Mouse (Mus musculus): ENCODE measurements around the gene Trp53. TPM values are rescaled to one million over a fixed set of nuclear protein-coding genes. Genes with fewer than 3 reads are reported as not detected.
"Not testable (repeated sequence)": the region's sequence is repeated elsewhere in the genome, so short reads cannot be mapped to it uniquely, and the experiment has no call there.

Gene Trp53
- polyA plus RNA-seq, 1 experiment = 53.2 TPM

DNA sequence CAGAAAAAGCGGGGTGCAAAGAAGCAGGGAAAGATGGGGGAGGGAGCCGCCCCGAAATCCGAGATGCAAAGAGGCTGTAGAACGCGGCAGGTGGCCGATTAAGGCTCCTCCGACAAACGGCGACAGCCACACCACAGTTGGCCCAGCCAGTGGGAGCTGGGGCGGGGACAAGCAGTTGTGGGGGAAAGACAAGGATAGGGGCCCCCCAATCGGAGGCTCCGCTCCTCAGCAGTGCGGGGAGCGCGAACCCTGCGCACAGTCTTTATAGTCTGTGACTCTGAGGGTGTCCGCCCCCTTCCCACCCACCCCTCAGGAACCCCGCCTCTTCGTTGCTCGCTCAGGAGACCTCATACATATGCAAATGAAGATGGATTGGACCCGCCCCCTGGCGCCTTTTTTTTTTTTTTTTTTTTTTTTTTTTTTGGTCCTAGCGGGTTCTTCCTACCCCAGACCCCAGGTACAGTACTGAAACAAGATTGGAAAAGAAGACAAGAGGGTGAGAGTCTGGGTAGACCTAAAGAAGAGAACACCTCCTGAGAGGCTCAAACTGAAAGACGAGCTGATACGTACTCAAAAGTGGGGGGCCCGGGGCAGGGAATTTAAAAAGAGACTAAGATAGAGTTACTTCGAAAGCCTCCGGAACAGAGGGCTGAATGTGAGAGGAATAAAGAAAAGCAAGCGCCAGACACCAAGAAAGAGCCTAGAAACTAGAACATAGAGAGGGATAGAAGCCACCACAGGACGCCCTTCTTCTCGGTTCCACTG lies 25.7 kb downstream of the Trp53 start, which contains the start of gene Atp1b2:
Gene Atp1b2, minus strand, starts transcription at position 217 of the 765 bp plus-strand sequence.
- Histone ChIP-seq H3K4me3 (replicated peaks) (peak within 1 kb of the TSS; percentile 93), H3K27me3 (replicated peaks) (peaks cover 36% of the 10 kb centered on the region), H3K9me3 (no peaks in the 10 kb centered on the region), H3K36me3 (replicated peaks; ENCODE audit: low read length) (no peaks in the 10 kb centered on the region), H3K4me1 (peaks cover 63% of the 10 kb centered on the region)
- TF ChIP-seq GATA1 (IDR thresholded peaks at IDR 0.05; ENCODE audit: borderline replicate concordance, low read length) (no peak), FLI1 (IDR thresholded peaks at IDR 0.05; ENCODE audit: low read length) (no peak)

DNA sequence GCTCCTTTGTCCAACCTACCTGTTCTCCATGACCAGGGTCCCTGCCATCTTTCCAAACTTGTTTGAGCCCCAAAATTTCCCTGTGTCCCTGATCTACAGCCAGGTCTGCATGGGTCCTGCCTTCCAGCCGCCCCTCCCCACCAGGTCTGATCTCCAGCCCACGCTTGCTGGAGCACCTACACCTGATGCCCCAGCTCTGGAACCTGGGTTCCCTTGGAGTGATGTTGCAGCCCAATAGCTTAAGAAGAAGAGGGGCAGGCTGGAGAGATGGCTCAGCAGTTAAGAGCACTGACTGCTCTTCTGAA lies 26.3 kb downstream of the Trp53 start:
- Histone ChIP-seq H3K4me3 (replicated peaks) (peak overlapping the region; percentile 93), H3K9me3 (no peaks in the 10 kb centered on the region), H3K27me3 (replicated peaks) (peaks cover 39% of the 10 kb centered on the region), H3K36me3 (replicated peaks; ENCODE audit: low read length) (no peaks in the 10 kb centered on the region), H3K4me1 (peaks cover 61% of the 10 kb centered on the region)
- no peak for TF ChIP-seq GATA1 (IDR thresholded peaks at IDR 0.05; ENCODE audit: borderline replicate concordance, low read length)
- TF ChIP-seq FLI1 (IDR thresholded peaks at IDR 0.05; ENCODE audit: low read length) = no peak

DNA sequence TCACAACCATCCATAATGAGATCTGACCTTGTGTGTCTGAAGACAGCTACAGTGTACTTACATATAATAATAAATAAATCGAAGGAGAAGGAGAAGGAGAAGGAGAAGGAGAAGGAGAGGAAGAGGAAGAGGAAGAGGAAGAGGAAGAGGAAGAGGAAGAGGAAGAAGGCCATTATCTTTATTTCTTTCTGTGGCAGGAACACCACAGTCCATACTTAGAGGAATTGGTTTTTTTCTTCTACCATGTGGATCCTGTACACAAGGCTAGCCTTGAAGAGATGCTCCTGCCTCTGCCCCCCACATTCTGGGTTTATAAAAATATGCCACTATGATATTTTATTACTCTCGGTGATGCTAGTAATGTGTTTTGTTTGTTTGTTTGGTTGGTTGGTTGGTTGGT lies 26.7 kb downstream of the Trp53 start:
- H3K4me1 ChIP-seq = peaks cover 57% of the 10 kb centered on the region
- no peaks in the 10 kb centered on the region for H3K36me3 ChIP-seq (replicated peaks; ENCODE audit: low read length)
- H3K9me3 ChIP-seq = no peaks in the 10 kb centered on the region
- TF ChIP-seq GATA1 (IDR thresholded peaks at IDR 0.05; ENCODE audit: borderline replicate concordance, low read length) = no peak
- TF ChIP-seq FLI1 (IDR thresholded peaks at IDR 0.05; ENCODE audit: low read length) = no peak
- peaks cover 38% of the 10 kb centered on the region for H3K27me3 ChIP-seq (replicated peaks)
- H3K4me3 ChIP-seq (replicated peaks) = no peak overlapping the region

DNA sequence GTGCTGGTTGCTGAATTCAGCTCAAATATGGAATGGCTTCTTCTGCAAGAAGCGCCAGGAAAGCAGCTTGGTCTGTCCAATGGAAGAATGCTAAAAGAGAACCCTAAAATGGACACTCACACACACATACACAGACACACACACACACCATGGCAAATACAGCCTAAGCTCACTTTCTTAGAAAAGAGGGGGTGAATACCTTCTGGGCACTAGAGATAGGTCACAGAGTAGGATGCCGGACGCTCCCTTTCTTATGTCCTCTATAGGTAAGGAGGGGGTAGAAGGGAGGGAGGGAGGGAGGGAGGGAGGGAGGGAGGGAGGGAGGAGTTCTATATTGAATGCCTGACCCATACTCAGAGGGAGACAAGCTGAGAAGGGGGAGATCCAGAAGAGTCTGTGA lies 28.4 kb downstream of the Trp53 start:
- Histone ChIP-seq H3K36me3 (replicated peaks; ENCODE audit: low read length) (no peaks in the 10 kb centered on the region), H3K27me3 (replicated peaks) (peaks cover 40% of the 10 kb centered on the region), H3K4me1 (peaks cover 45% of the 10 kb centered on the region), H3K9me3 (no peaks in the 10 kb centered on the region), H3K4me3 (replicated peaks) (no peak overlapping the region)
- TF ChIP-seq FLI1 (IDR thresholded peaks at IDR 0.05; ENCODE audit: low read length) (no peak), GATA1 (IDR thresholded peaks at IDR 0.05; ENCODE audit: borderline replicate concordance, low read length) (no peak)

DNA sequence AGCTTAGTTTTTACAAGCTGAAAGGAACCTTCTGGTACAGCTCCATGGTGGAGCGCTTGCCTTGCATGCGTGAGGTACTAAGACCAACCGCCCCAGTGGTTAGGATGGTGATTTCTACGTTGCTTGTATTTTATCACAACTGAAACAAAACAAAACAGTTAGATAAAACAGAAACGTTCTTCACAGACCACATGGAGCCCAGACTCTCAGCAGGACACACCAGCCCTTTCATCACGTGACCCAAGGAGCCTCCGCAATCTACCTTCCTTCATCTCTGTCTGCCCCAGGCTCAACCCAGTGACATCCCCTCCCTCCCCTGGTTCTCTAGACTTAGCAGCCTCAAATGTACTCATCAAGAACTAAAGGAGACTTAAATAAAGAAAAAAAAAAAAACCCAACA lies 29.3 kb downstream of the Trp53 start:
- H3K4me1 ChIP-seq = peaks cover 43% of the 10 kb centered on the region
- no peaks in the 10 kb centered on the region for H3K36me3 ChIP-seq (replicated peaks; ENCODE audit: low read length)
- H3K27me3 ChIP-seq (replicated peaks) = peaks cover 32% of the 10 kb centered on the region
- no peak overlapping the region for H3K4me3 ChIP-seq (replicated peaks)
- H3K9me3 ChIP-seq = no peaks in the 10 kb centered on the region
- TF ChIP-seq GATA1 (IDR thresholded peaks at IDR 0.05; ENCODE audit: borderline replicate concordance, low read length) (no peak), FLI1 (IDR thresholded peaks at IDR 0.05; ENCODE audit: low read length) (no peak)

DNA sequence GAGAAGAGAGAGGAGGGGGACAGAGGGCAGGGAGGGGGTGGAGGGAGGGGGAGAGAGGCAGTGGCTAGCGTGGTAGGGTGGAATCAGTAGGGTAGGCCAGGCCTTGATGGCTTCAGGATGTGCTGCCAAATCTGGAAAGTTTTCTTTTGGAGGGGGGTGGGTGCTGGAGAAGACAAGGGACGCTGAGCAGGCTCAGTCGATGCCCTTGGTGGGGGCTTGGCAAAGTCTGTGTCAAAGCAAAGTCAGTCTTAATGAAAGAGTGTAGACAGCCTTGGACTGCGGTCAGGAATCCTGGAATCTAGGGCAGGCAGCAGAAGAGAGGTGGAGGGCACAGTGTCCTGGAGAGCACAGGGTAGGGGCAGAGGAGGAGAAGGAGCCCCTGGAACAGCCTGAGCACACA lies 30.7 kb downstream of the Trp53 start:
- H3K4me1 ChIP-seq = peaks cover 35% of the 10 kb centered on the region
- TF ChIP-seq GATA1 (IDR thresholded peaks at IDR 0.05; ENCODE audit: borderline replicate concordance, low read length) (no peak), FLI1 (IDR thresholded peaks at IDR 0.05; ENCODE audit: low read length) (no peak)
- no peaks in the 10 kb centered on the region for H3K9me3 ChIP-seq
- H3K27me3 ChIP-seq (replicated peaks) = peaks cover 31% of the 10 kb centered on the region
- no peaks in the 10 kb centered on the region for H3K36me3 ChIP-seq (replicated peaks; ENCODE audit: low read length)
- H3K4me3 ChIP-seq (replicated peaks) = no peak overlapping the region

DNA sequence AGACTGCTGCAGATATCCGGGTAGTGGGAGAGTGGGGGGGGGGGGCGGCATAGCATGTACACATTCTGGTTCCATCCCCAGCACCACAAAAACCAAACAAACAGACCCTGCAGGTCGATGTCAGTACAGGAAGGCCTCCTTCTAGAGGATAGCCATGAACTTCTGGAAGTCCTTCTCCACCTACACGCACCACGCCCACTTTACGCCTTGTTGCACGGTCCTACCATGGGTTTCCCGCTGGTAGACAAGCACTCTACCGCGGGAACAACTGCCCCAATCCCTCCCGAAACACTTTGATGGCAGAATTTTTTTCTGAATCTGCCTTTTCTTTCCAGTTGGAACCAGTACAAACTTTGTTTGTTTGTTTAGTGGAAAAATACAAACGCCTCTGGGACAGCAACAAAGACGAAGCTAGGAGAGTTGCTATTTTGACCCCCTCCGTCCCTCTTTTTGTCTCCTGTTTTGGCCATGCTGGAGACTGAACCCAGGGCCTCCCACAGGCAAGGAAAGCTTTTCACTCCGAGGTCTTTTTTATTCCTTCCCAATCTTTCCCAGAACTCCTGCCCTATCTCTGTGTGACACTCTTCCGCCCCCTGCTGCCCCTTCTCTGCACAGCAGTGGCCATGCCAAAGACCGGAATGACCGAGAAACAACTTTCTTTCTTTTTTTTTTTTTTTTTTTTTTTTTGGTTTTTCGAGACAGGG lies 33.5 kb downstream of the Trp53 start:
- Histone ChIP-seq H3K4me1 (peaks cover 35% of the 10 kb centered on the region), H3K36me3 (replicated peaks; ENCODE audit: low read length) (no peaks in the 10 kb centered on the region), H3K27me3 (replicated peaks) (peaks cover 57% of the 10 kb centered on the region), H3K4me3 (replicated peaks) (peak overlapping the region; percentile 88), H3K9me3 (no peaks in the 10 kb centered on the region)
- TF ChIP-seq GATA1 (IDR thresholded peaks at IDR 0.05; ENCODE audit: borderline replicate concordance, low read length) (no peak), FLI1 (IDR thresholded peaks at IDR 0.05; ENCODE audit: low read length) (no peak)

DNA sequence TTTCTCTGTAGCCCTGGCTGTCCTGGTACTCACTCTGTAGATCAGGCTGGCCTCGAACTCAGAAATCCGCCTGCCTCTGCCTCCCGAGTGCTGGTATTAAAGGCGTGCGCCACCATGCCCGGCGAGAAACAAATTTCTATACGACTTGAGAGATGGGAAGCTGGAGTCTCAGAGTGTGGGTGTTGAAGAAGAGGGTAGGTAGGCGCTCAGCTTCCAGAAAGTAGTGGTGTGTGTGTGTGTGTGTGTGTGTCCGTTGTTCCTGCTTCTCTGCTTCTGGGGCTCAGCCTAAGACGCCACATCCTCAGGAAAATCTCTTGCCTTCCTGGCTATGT lies 34.1 kb downstream of the Trp53 start:
- not testable (repeated sequence) for H3K36me3 ChIP-seq (replicated peaks; ENCODE audit: low read length); H3K9me3 ChIP-seq
- Histone ChIP-seq H3K4me3 (replicated peaks) (peak overlapping the region; percentile 78), H3K27me3 (replicated peaks) (peaks cover 58% of the 10 kb centered on the region), H3K4me1 (peaks cover 35% of the 10 kb centered on the region)

DNA sequence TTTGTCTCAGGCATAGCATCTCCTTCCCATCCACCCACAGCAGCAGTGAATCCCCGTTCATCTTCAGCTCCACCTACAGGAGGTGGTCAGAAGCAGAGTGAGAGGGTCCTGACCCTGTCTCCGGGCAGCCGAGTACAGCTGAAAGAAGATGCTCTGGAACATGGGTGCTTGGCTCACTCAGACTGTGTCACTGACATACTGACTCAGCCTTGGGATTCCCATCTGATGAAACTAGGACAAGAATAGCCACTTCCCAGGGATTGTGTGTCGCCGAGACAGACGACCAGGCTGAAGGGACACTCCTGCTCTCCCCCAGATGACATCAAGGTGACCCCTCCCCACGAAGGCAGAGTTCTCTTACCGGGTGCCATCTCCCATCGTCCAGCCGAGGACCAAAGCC lies 36.6 kb downstream of the Trp53 start:
- Histone ChIP-seq H3K4me3 (replicated peaks) (no peak overlapping the region), H3K36me3 (replicated peaks; ENCODE audit: low read length) (no peaks in the 10 kb centered on the region), H3K9me3 (no peaks in the 10 kb centered on the region), H3K27me3 (replicated peaks) (peaks cover 53% of the 10 kb centered on the region), H3K4me1 (peaks cover 39% of the 10 kb centered on the region)
- no peak for TF ChIP-seq FLI1 (IDR thresholded peaks at IDR 0.05; ENCODE audit: low read length)
- TF ChIP-seq GATA1 (IDR thresholded peaks at IDR 0.05; ENCODE audit: borderline replicate concordance, low read length) = no peak

DNA sequence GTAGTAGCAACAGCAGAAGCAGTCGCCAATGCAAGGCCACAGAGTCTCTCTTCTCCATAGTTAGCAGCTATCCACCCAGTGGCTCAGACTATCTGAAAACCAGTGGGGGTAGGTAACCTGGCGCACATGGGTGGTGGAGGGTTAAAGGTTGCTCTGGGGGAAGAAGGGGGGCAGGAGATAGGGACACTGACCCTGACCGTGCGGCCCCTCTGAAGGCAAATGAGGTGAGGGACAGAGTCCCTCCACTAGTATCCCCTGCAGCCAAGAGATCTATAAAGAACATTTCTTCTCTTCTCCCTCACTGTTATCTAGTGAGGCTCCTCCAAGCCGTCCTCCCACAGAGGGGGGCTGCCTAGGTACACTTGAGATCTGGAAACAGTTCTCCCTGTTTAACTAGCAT lies 37.6 kb downstream of the Trp53 start, which contains the start of gene Shbg:
Gene Shbg, minus strand, starts transcription at position 101 of the 400 bp plus-strand sequence.
- H3K4me3 ChIP-seq (replicated peaks) = no peak within 1 kb of the TSS
- TF ChIP-seq GATA1 (IDR thresholded peaks at IDR 0.05; ENCODE audit: borderline replicate concordance, low read length) (no peak), FLI1 (IDR thresholded peaks at IDR 0.05; ENCODE audit: low read length) (no peak)

More for the DNA sequence above, 37.6 kb downstream of the Trp53 start, which contains the start of gene Shbg:
- H3K9me3 ChIP-seq = no peaks in the 10 kb centered on the region
- peaks cover 46% of the 10 kb centered on the region for H3K27me3 ChIP-seq (replicated peaks)
- peaks cover 48% of the 10 kb centered on the region for H3K4me1 ChIP-seq
- H3K36me3 ChIP-seq (replicated peaks; ENCODE audit: low read length) = no peaks in the 10 kb centered on the region

Data from megakaryocyte, embryonic 14.5 days (primary cell).